Mouse (Mus musculus) MEL (cell line): Measurements from ENCODE around the gene Rcsd1. TPM values are rescaled to one million over a fixed set of nuclear protein-coding genes. Genes with fewer than 3 reads are reported as not detected.

ENCODE experiments used
- DNase-seq: peaks from one replicate; pipeline ENCODE4 v3.0.0; 2011; ENCODE audit warnings: low read depth, low spot score
- H3K27ac ChIP-seq: 2 replicates; pipeline ENCODE4 v1.5.1; 2012; ENCODE audit warnings: low read depth, mild to moderate bottlenecking, control low read depth, low read length, moderate library complexity; ENCODE audit not compliant: control insufficient read depth
- H3K27me3 ChIP-seq, 2 experiments: fragments of 150-350 bp in 1 of 2; sonication (generic) in 1 of 2; 2 replicates each; pipeline ENCODE4 v1.6.1; 2012; ENCODE audit warnings: low read length in 2 of 2, mild to moderate bottlenecking in 2 of 2, improper control_type of control experiment in 1 of 2, moderate library complexity in 1 of 2; ENCODE audit not compliant: insufficient read depth in 2 of 2, control insufficient read depth in 1 of 2
- H3K36me3 ChIP-seq, 2 experiments: 2 replicates each; pipeline ENCODE4 v1.6.1; 2012 to 2014; ENCODE audit warnings: low read length in 2 of 2, improper control_type of control experiment in 1 of 2, inconsistent platforms in 1 of 2, mild to moderate bottlenecking in 1 of 2; ENCODE audit not compliant: insufficient read depth in 2 of 2, control insufficient read depth in 1 of 2
- H3K4me1 ChIP-seq, 2 experiments: fragments of 150-350 bp in 1 of 2; sonication (generic) in 1 of 2; 2 replicates each; pipeline ENCODE4 v1.6.1; 2012; ENCODE audit warnings: low read length in 2 of 2, improper control_type of control experiment in 1 of 2, mild to moderate bottlenecking in 1 of 2; ENCODE audit not compliant: insufficient read depth in 2 of 2, control insufficient read depth in 1 of 2
- H3K4me3 ChIP-seq, 2 experiments: fragments of 150-350 bp in 1 of 2; sonication (generic) in 1 of 2; 2 replicates each; pipeline ENCODE4 v1.5.1; 2012; ENCODE audit warnings: low read depth in 2 of 2, low read length in 2 of 2, mild to moderate bottlenecking in 2 of 2, moderate library complexity in 2 of 2, control low read depth in 1 of 2, improper control_type of control experiment in 1 of 2; ENCODE audit not compliant: control insufficient read depth in 1 of 2, insufficient read depth in 1 of 2
- H3K79me2 ChIP-seq: 2 replicates; pipeline ENCODE4 v1.6.1; 2012; ENCODE audit warnings: mild to moderate bottlenecking, low read length, moderate library complexity; ENCODE audit not compliant: control insufficient read depth, poor library complexity, insufficient read depth
- H3K9ac ChIP-seq: 2 replicates; pipeline ENCODE4 v1.6.1; 2012; ENCODE audit warnings: low read depth, mild to moderate bottlenecking, control low read depth, low read length, moderate library complexity; ENCODE audit not compliant: control insufficient read depth, poor library complexity, severe bottlenecking
- H3K9me3 ChIP-seq: fragments of 150-350 bp; sonication (generic); replicated peaks from 2 replicates; pipeline ENCODE4 v1.6.1; 2012; ENCODE audit warnings: mild to moderate bottlenecking, low read length, improper control_type of control experiment, moderate library complexity; ENCODE audit not compliant: insufficient read depth
- CHD1 ChIP-seq: IDR thresholded peaks from 2 replicates; pipeline ENCODE4 v1.6.1; 2012; ENCODE audit warnings: low read depth, mild to moderate bottlenecking, inconsistent platforms, low read length, improper control_type of control experiment
- CHD2 ChIP-seq: IDR thresholded peaks from 2 replicates; pipeline ENCODE4 v1.6.1; 2011; ENCODE audit warnings: low read length, improper control_type of control experiment
- CTCF ChIP-seq, 3 experiments: IDR thresholded peaks in 2 of 3; conservative IDR thresholded peaks in 1 of 3; 2 replicates each; pipeline ENCODE4 v1.5.1; 2011 to 2012; ENCODE audit warnings: low read length in 3 of 3, low read depth in 2 of 3, mild to moderate bottlenecking in 2 of 3, improper control_type of control experiment in 1 of 3, inconsistent platforms in 1 of 3, mixed read lengths in 1 of 3, moderate library complexity in 1 of 3; ENCODE audit not compliant: control insufficient read depth in 1 of 3, insufficient read depth in 1 of 3, poor library complexity in 1 of 3, severe bottlenecking in 1 of 3
- ELF1 ChIP-seq: IDR thresholded peaks from 2 replicates; pipeline ENCODE4 v1.6.1; 2014; ENCODE audit warnings: low read depth, mild to moderate bottlenecking, inconsistent platforms, low read length, improper control_type of control experiment, moderate library complexity
- EP300 ChIP-seq, 2 experiments: IDR thresholded peaks; 2 replicates each; pipeline ENCODE4 v1.6.1; 2011; ENCODE audit warnings: improper control_type of control experiment in 2 of 2, low read length in 2 of 2, low read depth in 1 of 2, mild to moderate bottlenecking in 1 of 2
- ETS1 ChIP-seq: IDR thresholded peaks from 2 replicates; pipeline ENCODE4 v1.6.1; 2012; ENCODE audit warnings: low read depth, mild to moderate bottlenecking, inconsistent platforms, low read length, improper control_type of control experiment, moderate library complexity
- GABPA ChIP-seq: IDR thresholded peaks from 2 replicates; pipeline ENCODE4 v1.6.1; 2012; ENCODE audit warnings: low read depth, mild to moderate bottlenecking, inconsistent platforms, low read length, improper control_type of control experiment, moderate library complexity
- JUND ChIP-seq: IDR thresholded peaks from 2 replicates; pipeline ENCODE4 v1.6.1; 2011; ENCODE audit warnings: low read depth, mild to moderate bottlenecking, improper control_type of control experiment, low read length
- KAT2A ChIP-seq: conservative IDR thresholded peaks from 2 replicates; pipeline ENCODE4 v1.6.1; 2012; ENCODE audit warnings: low read depth, low read length, improper control_type of control experiment, inconsistent platforms
- MEF2A ChIP-seq: IDR thresholded peaks from 2 replicates; pipeline ENCODE4 v1.6.1; 2014; ENCODE audit warnings: low read depth, mild to moderate bottlenecking, inconsistent platforms, low read length, improper control_type of control experiment; ENCODE audit not compliant: poor library complexity, insufficient replicate concordance, severe bottlenecking; ENCODE audit errors: extremely low read depth
- MXI1 ChIP-seq: IDR thresholded peaks from 2 replicates; pipeline ENCODE4 v1.6.1; 2011; ENCODE audit warnings: mild to moderate bottlenecking, low read depth, low read length, improper control_type of control experiment
- MYB ChIP-seq: IDR thresholded peaks from 2 replicates; pipeline ENCODE4 v1.6.1; 2011; ENCODE audit warnings: mild to moderate bottlenecking, low read depth, low read length, improper control_type of control experiment
- MYC ChIP-seq: IDR thresholded peaks from 2 replicates; pipeline ENCODE4 v1.6.1; 2011; ENCODE audit warnings: low read depth, mild to moderate bottlenecking, low read length, improper control_type of control experiment, moderate library complexity
- NRF1 ChIP-seq: IDR thresholded peaks from 2 replicates; pipeline ENCODE4 v1.6.1; 2014; ENCODE audit warnings: low read depth, mild to moderate bottlenecking, inconsistent platforms, low read length, improper control_type of control experiment, moderate library complexity; ENCODE audit not compliant: poor library complexity, insufficient read depth, severe bottlenecking
- POLR2A ChIP-seq, 2 experiments: IDR thresholded peaks; 2 replicates each; pipeline ENCODE4 v1.6.1; 2011 to 2012; ENCODE audit warnings: low read length in 2 of 2, mild to moderate bottlenecking in 2 of 2, control low read depth in 1 of 2, improper control_type of control experiment in 1 of 2, low read depth in 1 of 2, moderate library complexity in 1 of 2; ENCODE audit not compliant: control insufficient read depth in 1 of 2, insufficient read depth in 1 of 2, poor library complexity in 1 of 2
- POLR2AphosphoS2 ChIP-seq: IDR thresholded peaks from 2 replicates; pipeline ENCODE4 v1.6.1; 2011; ENCODE audit warnings: low read length, improper control_type of control experiment
- POLR2AphosphoS5 ChIP-seq: IDR thresholded peaks from 2 replicates; pipeline ENCODE4 v1.6.1; 2012; ENCODE audit warnings: low read depth, borderline replicate concordance, mild to moderate bottlenecking, inconsistent platforms, low read length, moderate library complexity, mixed read lengths
- RAD21 ChIP-seq: IDR thresholded peaks from 2 replicates; pipeline ENCODE4 v1.6.1; 2011; ENCODE audit warnings: mild to moderate bottlenecking, low read depth, low read length, improper control_type of control experiment
- SIN3A ChIP-seq: IDR thresholded peaks from 2 replicates; pipeline ENCODE4 v1.6.1; 2012; ENCODE audit warnings: low read length, improper control_type of control experiment, inconsistent platforms
- SMC3 ChIP-seq: IDR thresholded peaks from 2 replicates; pipeline ENCODE4 v1.6.1; 2011; ENCODE audit warnings: low read depth, low read length, improper control_type of control experiment
- TAL1 ChIP-seq: IDR thresholded peaks from 2 replicates; pipeline ENCODE4 v1.6.1; 2012; ENCODE audit warnings: mild to moderate bottlenecking, inconsistent platforms, low read length, moderate library complexity, mixed read lengths
- TBP ChIP-seq: IDR thresholded peaks from 2 replicates; pipeline ENCODE4 v1.8.0; 2011; ENCODE audit warnings: low read depth, low read length, improper control_type of control experiment
- UBTF ChIP-seq: IDR thresholded peaks from 2 replicates; pipeline ENCODE4 v1.6.1; 2012; ENCODE audit warnings: low read depth, mild to moderate bottlenecking, inconsistent platforms, low read length, improper control_type of control experiment, moderate library complexity, borderline replicate concordance; ENCODE audit not compliant: insufficient read depth
- USF2 ChIP-seq, 2 experiments: IDR thresholded peaks; 2 replicates each; pipeline ENCODE4 v1.6.1; 2011 to 2012; ENCODE audit warnings: improper control_type of control experiment in 2 of 2, low read length in 2 of 2, borderline replicate concordance in 1 of 2, inconsistent platforms in 1 of 2, low read depth in 1 of 2, mild to moderate bottlenecking in 1 of 2; ENCODE audit not compliant: insufficient read depth in 1 of 2
- ZC3H11A ChIP-seq: IDR thresholded peaks from 2 replicates; pipeline ENCODE4 v1.6.1; 2012; ENCODE audit warnings: low read depth, mild to moderate bottlenecking, inconsistent platforms, low read length, improper control_type of control experiment
- ZKSCAN1 ChIP-seq: IDR thresholded peaks from 2 replicates; pipeline ENCODE4 v1.6.1; 2012; ENCODE audit warnings: low read depth, mild to moderate bottlenecking, inconsistent platforms, low read length, improper control_type of control experiment, moderate library complexity
- polyA plus RNA-seq, 2 experiments: library from polyadenylated mRNA; stranded (reverse) in 1 of 2; unstranded in 1 of 2; fragments of >175 nt in 1 of 2; fragments of >200 nt in 1 of 2; gene quantifications; 2 replicates each; pipeline versions ENCODE4 v1.2.1 to v1.2.4; 2012; ENCODE audit warnings: low replicate concordance in 2 of 2, low read depth in 1 of 2; ENCODE audit not compliant: insufficient read length in 2 of 2, insufficient read depth in 1 of 2, missing spikeins in 1 of 2
- total RNA-seq: library from RNA; depleted of rRNA; stranded (reverse); fragments of 300-350 nt; gene quantifications from 2 replicates; pipeline ENCODE4 v1.2.3, GENCODE M21; 2012

The Rcsd1 gene
- total and polyA plus RNA-seq, 3 experiments: 19.0 to 38.0 TPM; not detected in 1

DNA sequence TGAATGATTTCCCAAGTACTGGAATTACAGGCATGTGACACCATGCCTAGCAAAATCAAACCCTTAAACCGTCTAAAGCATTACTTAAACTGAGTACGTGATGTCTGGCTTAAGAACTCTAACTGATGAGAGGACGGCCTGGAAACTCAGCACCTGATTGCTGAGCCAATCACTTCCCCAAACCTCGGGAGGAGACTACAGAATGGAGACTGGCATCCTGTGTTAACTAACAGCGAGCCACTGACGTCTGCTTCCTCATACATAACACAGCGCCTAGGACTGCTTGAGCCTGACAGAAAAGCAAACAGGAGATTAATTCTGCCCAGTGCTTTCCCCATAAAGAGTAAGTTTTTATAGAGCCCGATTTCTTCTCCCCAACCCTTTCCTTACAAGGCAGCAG is 105.4 kb downstream of the Rcsd1 start:
- TF ChIP-seq MXI1: no peak
- TF ChIP-seq MYB: no peak
- TF ChIP-seq, all 39 proteins: peak for 0
- H3K4me3 ChIP-seq: no peak overlapping the region
- no peaks in the 10 kb centered on the region for H3K79me2 ChIP-seq
- H3K36me3 ChIP-seq: no peaks in the 10 kb centered on the region
- no peaks in the 10 kb centered on the region for H3K4me1 ChIP-seq
- no peaks in the 10 kb centered on the region for H3K9me3 ChIP-seq
- no peaks in the 10 kb centered on the region for H3K27me3 ChIP-seq
- no peak overlapping the region for H3K27ac ChIP-seq
- no peak overlapping the region for H3K9ac ChIP-seq
- no peak for DNase-seq

GRCm38 (mm10) chr1:165603218-165603617 is 106.3 kb downstream of the Rcsd1 start:
- Histone ChIP-seq H3K4me3 (no peak overlapping the region), H3K9ac (no peak overlapping the region), H3K9me3 (no peaks in the 10 kb centered on the region), H3K27ac (no peak overlapping the region), H3K36me3 (no peaks in the 10 kb centered on the region), H3K4me1 (no peaks in the 10 kb centered on the region), H3K27me3 (no peaks in the 10 kb centered on the region), H3K79me2 (no peaks in the 10 kb centered on the region)
- TF ChIP-seq MYB (no peak), KAT2A (no peak), ETS1 (no peak), RAD21 (no peak), ZC3H11A (no peak), TAL1 (no peak), EP300 (IDR thresholded peaks at IDR 0.05; ENCODE audit: low read depth in 1 of 2, low read length in 2 of 2) (no peak), ELF1 (no peak), MEF2A (no peak), JUND (no peak)
- DNase-seq: no peak

DNA sequence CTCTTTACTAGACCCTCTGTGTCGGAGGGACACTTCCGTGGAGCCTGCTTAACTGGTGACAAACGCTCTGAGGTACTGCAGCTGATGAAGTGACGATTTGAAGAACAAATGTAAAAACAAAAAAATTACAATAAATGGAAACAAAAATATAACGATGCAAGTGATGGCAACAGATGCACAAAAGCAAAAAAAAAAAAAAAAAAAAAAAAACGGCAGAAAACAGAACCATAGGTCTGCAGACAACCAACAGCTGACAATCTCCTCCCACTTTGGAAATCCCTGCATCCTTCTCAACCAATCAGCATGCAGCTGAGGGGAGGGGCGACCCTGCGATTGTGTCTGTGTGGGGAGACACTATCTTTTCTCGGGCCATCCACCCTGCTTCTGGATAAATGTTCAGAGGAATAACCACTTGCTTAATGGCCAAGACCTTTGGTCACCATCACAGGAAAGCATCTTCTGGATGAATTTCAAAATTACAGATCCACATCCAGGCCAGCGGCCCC is 107.7 kb downstream of the Rcsd1 start:
- Histone ChIP-seq H3K27me3 (no peaks in the 10 kb centered on the region), H3K9me3 (no peaks in the 10 kb centered on the region), H3K9ac (no peak overlapping the region), H3K79me2 (no peaks in the 10 kb centered on the region), H3K4me1 (no peaks in the 10 kb centered on the region), H3K4me3 (no peak overlapping the region), H3K36me3 (no peaks in the 10 kb centered on the region), H3K27ac (no peak overlapping the region)
- TF ChIP-seq NRF1 (no peak), UBTF (no peak), SIN3A (no peak), MYC (no peak), POLR2AphosphoS2 (no peak), POLR2AphosphoS5 (no peak), SMC3 (no peak), ZKSCAN1 (no peak), CHD1 (no peak), POLR2A (IDR thresholded peaks at IDR 0.05; ENCODE audit: control insufficient read depth in 1 of 2, insufficient read depth in 1 of 2, low read depth in 1 of 2, low read length in 2 of 2, poor library complexity in 1 of 2) (no peak), TBP (no peak), CHD2 (no peak), MYB (no peak), ZC3H11A (no peak), CTCF (IDR thresholded peaks at IDR 0.05 in 2 of 3, conservative IDR thresholded peaks at IDR 0.05 in 1 of 3; ENCODE audit: control insufficient read depth in 1 of 3, insufficient read depth in 1 of 3, low read depth in 2 of 3, low read length in 3 of 3, poor library complexity in 1 of 3, severe bottlenecking in 1 of 3) (no peak), USF2 (IDR thresholded peaks at IDR 0.05; ENCODE audit: borderline replicate concordance in 1 of 2, insufficient read depth in 1 of 2, low read depth in 1 of 2, low read length in 2 of 2) (no peak), JUND (no peak), MXI1 (no peak), GABPA (no peak)
- no peak for DNase-seq
